Mouse (Mus musculus) thymus, adult 2 months (tissue): Measurements from ENCODE around the gene Gria3. TPM values are rescaled to one million over a fixed set of nuclear protein-coding genes. Genes with fewer than 3 reads are reported as not detected.

Experiments used
- DNase-seq: peaks from one replicate; pipeline ENCODE4 v3.0.0; 2021
- H3K27ac ChIP-seq: fragments of 200-500 bp; 2 replicates; pipeline ENCODE4 v1.5.1; 2012; ENCODE audit warnings: low read length, control low read depth; ENCODE audit not compliant: control insufficient read depth, insufficient read depth
- H3K27me3 ChIP-seq: fragments of 200-500 bp; 2 replicates; pipeline ENCODE4 v1.6.1; 2012; ENCODE audit warnings: mild to moderate bottlenecking, low read length, moderate library complexity, mixed read lengths; ENCODE audit not compliant: control insufficient read depth, insufficient read depth
- H3K36me3 ChIP-seq: fragments of 200-500 bp; 2 replicates; pipeline ENCODE4 v1.6.1; 2012; ENCODE audit warnings: mild to moderate bottlenecking, low read length, moderate library complexity; ENCODE audit not compliant: control insufficient read depth, insufficient read depth
- H3K4me1 ChIP-seq: fragments of 200-500 bp; replicated peaks from 2 replicates; pipeline ENCODE4 v1.6.1; 2012; ENCODE audit warnings: low read length; ENCODE audit not compliant: control insufficient read depth, insufficient read depth
- H3K4me3 ChIP-seq: fragments of 200-500 bp; 2 replicates; pipeline ENCODE4 v1.5.1; 2012; ENCODE audit warnings: mild to moderate bottlenecking, low read length, control low read depth, moderate library complexity; ENCODE audit not compliant: control insufficient read depth, insufficient read depth
- CTCF ChIP-seq: fragments of 200-500 bp; IDR thresholded peaks from 2 replicates; pipeline ENCODE4 v1.5.1; 2012; ENCODE audit warnings: mild to moderate bottlenecking, control low read depth, low read length, moderate library complexity, borderline replicate concordance; ENCODE audit not compliant: control insufficient read depth, poor library complexity, insufficient read depth; ENCODE audit errors: extremely low read depth
- POLR2A ChIP-seq: fragments of 200-500 bp; IDR thresholded peaks from 2 replicates; pipeline ENCODE4 v1.6.1; 2012; ENCODE audit warnings: mild to moderate bottlenecking, low read length, control low read depth, moderate library complexity; ENCODE audit not compliant: control insufficient read depth, poor library complexity, insufficient read depth; ENCODE audit errors: extremely low read depth
- WGBS: fragments of 180-500 bp; shearing (Covaris S2); methylation state at CpG from one replicate; pipeline ENCODE4 v1.1.7; 2018; 5-methylcytosine and 5-hydroxymethylcytosine counted together
- polyA plus RNA-seq: library from polyadenylated mRNA; depleted of rRNA; stranded (reverse); fragments of >200 nt; gene quantifications from 2 replicates; pipeline ENCODE4 v1.2.3, GENCODE M21; 2012

The Gria3 gene
- polyA plus RNA-seq, 1 experiment: 2.3 TPM

DNA sequence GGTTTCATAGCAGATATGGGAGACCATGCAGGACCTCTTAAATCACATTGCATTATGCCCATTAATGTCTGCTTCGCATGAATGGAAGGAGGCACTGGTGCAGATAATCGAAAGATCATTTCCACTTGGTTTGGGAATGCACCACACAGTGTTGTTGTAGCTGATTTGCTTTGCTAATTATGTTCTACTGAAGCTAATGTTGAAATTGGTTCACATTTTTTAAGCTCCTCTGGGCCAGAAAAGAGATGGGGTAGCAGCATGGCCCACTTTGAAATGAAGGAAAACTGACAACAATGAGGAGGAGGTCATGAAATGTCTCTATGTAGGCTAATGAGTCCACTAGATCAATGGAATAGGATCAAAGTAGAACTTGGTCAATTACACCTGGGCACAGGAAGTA, 76.8 kb downstream of the Gria3 start:
- 91% methylated on average over 2 of the region's 2 CpGs for WGBS
- Histone ChIP-seq H3K4me3 (no peak overlapping the region), H3K4me1 (no peaks in the 10 kb centered on the region), H3K27me3 (no peaks in the 10 kb centered on the region), H3K27ac (no peak overlapping the region), H3K36me3 (no peaks in the 10 kb centered on the region)
- TF ChIP-seq CTCF: no peak
- no peak for DNase-seq

DNA sequence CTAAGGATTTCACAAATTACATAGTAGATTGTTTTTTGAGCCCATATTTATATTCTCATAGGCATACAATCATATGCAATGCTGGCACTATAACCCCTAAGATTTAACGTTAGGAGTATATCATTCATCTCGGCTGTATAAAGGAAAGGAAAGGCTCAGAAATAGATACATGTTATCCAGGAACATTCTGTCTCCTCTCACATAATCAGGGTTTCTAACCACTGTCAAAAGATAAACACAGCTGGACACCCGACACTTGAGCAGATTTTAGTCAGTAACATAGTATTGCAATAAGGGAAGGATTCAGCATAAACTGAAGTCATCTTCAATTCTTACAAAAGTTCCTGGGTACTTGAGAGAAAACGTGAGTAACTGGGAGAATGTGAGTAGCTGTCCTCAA, 95.9 kb downstream of the Gria3 start:
- no peak for DNase-seq
- H3K27me3 ChIP-seq: no peaks in the 10 kb centered on the region
- no peaks in the 10 kb centered on the region for H3K4me1 ChIP-seq
- no peak overlapping the region for H3K4me3 ChIP-seq
- TF ChIP-seq POLR2A (no peak), CTCF (no peak)
- no peak overlapping the region for H3K27ac ChIP-seq
- 94% methylated on average over 4 of the region's 4 CpGs for WGBS
- H3K36me3 ChIP-seq: no peaks in the 10 kb centered on the region

DNA sequence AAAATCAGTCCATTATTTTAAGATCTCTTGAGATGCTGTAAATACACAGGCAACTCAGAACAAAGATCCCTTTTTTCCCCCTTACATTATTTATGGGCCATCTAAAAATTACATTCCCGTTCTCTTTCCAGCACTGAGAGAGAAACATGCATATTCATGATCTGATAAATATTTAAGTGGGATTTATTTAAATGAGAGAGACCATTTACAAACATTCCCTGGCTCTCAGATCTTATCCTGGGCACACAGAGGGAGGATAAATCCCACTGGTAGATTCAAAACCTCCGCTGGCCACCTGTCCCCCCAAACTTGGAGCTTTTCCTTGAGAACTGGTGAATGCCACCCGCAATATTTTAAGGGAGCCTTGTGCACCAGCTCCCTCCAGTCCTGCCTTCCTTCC, 104.7 kb downstream of the Gria3 start:
- no peak for TF ChIP-seq POLR2A
- TF ChIP-seq CTCF: no peak

DNA sequence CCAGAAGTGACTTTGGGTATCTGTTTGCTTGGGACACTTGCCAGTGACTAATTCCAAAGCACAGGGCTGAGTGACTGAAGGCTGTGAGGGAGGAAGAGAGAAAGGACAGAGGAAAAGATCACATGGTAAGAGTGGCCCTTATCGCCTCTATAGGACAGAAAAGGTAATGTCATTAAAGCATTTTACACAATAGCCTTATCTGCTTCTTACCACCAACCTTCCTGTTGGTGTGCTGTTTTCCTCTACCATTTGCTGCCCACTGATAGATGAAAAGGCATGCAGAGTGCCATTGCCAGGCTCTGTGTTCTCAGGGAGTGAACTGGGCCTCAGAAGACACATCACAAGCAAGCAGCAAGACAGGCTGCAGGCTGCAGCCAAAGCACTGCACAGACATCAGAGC, 107.3 kb downstream of the Gria3 start:
- no peaks in the 10 kb centered on the region for H3K36me3 ChIP-seq
- H3K4me3 ChIP-seq: no peak overlapping the region
- TF ChIP-seq POLR2A (no peak), CTCF (no peak)
- no peaks in the 10 kb centered on the region for H3K27me3 ChIP-seq
- no peak overlapping the region for H3K27ac ChIP-seq
- WGBS: 100% methylated on average over 1 of the region's 1 CpGs
- no peaks in the 10 kb centered on the region for H3K4me1 ChIP-seq
- no peak for DNase-seq

More for the DNA sequence above, 104.7 kb downstream of the Gria3 start:
- no peak for DNase-seq
- WGBS: 92% methylated on average over 3 of the region's 3 CpGs
- Histone ChIP-seq H3K4me3 (no peak overlapping the region), H3K36me3 (no peaks in the 10 kb centered on the region), H3K4me1 (no peaks in the 10 kb centered on the region), H3K27ac (no peak overlapping the region), H3K27me3 (no peaks in the 10 kb centered on the region)

DNA sequence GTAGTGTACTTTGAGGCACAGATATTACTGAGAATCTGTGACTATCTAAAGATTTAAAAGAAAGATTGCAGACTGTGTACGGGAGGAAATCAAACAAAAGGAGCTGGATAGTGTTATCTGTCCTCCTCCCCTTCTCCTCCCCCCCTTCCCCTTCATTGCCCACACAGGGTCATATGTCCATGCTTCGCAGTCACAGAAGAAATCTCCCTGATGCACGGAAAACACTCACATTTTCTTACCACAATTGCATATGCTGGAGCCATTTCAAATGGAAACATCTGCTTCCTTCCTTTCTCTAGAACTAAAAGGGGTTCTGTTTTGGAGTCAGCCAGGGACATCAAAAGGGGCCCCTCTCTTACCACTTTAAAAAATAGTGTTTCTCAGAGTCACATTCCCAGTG, 114.3 kb downstream of the Gria3 start:
- Histone ChIP-seq H3K4me1 (no peaks in the 10 kb centered on the region), H3K36me3 (no peaks in the 10 kb centered on the region), H3K4me3 (no peak overlapping the region), H3K27me3 (no peaks in the 10 kb centered on the region), H3K27ac (no peak overlapping the region)
- DNase-seq: no peak
- TF ChIP-seq POLR2A (no peak), CTCF (no peak)
- 26% methylated on average over 3 of the region's 3 CpGs for WGBS

DNA sequence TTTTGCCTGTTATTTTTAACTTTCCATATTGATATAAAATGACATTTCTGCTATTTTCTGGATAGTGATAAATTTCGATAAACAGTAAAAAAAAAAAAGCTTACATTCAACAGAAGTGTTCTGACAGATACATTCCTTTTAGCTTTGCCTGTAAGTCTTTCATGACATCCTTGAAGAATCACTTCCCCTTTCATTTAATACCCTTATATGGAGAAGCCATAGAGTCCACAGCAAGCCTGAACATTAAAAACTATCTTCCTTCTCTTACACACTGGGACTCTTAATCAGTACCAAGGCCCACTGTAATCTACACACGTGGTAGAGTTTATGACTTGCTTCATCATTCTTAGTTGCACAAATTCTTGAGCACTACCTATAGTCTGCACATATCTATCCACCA, 131.9 kb downstream of the Gria3 start:
- Histone ChIP-seq H3K4me3 (no peak overlapping the region), H3K27me3 (no peaks in the 10 kb centered on the region), H3K4me1 (no peaks in the 10 kb centered on the region), H3K36me3 (no peaks in the 10 kb centered on the region), H3K27ac (no peak overlapping the region)
- TF ChIP-seq POLR2A (no peak), CTCF (no peak)
- DNase-seq: no peak
- 68% methylated on average over 2 of the region's 2 CpGs for WGBS

DNA sequence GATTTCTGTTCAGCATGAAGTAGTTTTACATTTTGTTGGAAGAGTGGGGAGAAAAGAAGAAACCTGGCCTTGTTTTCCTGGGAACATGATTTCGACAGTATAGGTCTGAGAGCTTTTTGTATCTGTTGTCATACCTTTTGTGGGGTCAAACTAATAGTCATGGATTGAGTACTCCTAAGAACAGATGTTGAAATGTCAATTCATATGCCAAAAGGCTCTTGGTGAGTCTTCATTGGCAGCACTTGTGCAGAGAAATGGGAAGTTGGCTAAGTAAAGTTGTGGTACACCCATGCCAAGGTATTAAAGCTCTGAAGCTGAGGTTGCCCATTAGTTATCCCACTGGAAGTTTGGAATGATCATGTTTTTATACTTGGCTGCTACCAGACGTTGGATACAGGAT, 135.2 kb downstream of the Gria3 start:
- WGBS: 87% methylated on average over 2 of the region's 2 CpGs
- Histone ChIP-seq H3K4me1 (no peaks in the 10 kb centered on the region), H3K4me3 (no peak overlapping the region), H3K27ac (no peak overlapping the region), H3K27me3 (no peaks in the 10 kb centered on the region), H3K36me3 (no peaks in the 10 kb centered on the region)
- TF ChIP-seq POLR2A (no peak), CTCF (no peak)
- DNase-seq: no peak
